Mouse (Mus musculus) B cell, adult 67 days (primary cell): ENCODE results near the gene Prl8a2. TPM values are rescaled to one million over a fixed set of nuclear protein-coding genes. Genes with fewer than 3 reads are reported as not detected.

Source experiments
- total RNA-seq, 2 experiments: library from RNA; stranded (reverse); gene quantifications; 4 replicates each; pipeline ENCODE4 v1.2.4; 2023

Gene Prl8a2
- not detected for total RNA-seq

GRCm38 (mm10) chr13:27345373-27345772, at the start of gene Prl8a2:
Prl8a2 (plus strand) TSS chr13:27345673.

GRCm38 (mm10) chr13:27312334-27313225, 32.9 kb upstream of the Prl8a2 start, which contains the start of gene Prl6a1:
Prl6a1 (plus strand) TSS chr13:27312627.

GRCm38 (mm10) chr13:27390746-27391145, 45.3 kb downstream of the Prl8a2 start, which contains the start of gene Prl2b1:
Prl2b1 (minus strand) TSS chr13:27390846.

Other genes with a start within 250 kb of the Prl8a2 start
- not detected for gene Prl3d2, start 224.0 kb upstream of the Prl8a2 start, total RNA-seq
- not detected for gene Prl3d3, start 188.9 kb upstream of the Prl8a2 start, total RNA-seq
- gene Prl3c1, start 149.0 kb upstream of the Prl8a2 start, total RNA-seq, result not detected
- not detected for gene Prl3b1, start 103.8 kb upstream of the Prl8a2 start, total RNA-seq
- not detected for gene Prl3a1, start 86.2 kb upstream of the Prl8a2 start, total RNA-seq
- gene Prl6a1, start 33.0 kb upstream of the Prl8a2 start, total RNA-seq, result not detected
- not detected for gene Prl2b1, start 45.2 kb downstream of the Prl8a2 start, total RNA-seq
- not detected for gene Prl8a6, start 93.0 kb downstream of the Prl8a2 start, total RNA-seq
- gene Prl8a8, start 167.5 kb downstream of the Prl8a2 start, total RNA-seq, result not detected
- not detected for gene Prl8a9, start 218.9 kb downstream of the Prl8a2 start, total RNA-seq
- gene Prl8a1, start 236.5 kb downstream of the Prl8a2 start, total RNA-seq, result not detected